Comparison of ENCODE assay signal across 8 mouse cellular contexts in the genomic region with DNA sequence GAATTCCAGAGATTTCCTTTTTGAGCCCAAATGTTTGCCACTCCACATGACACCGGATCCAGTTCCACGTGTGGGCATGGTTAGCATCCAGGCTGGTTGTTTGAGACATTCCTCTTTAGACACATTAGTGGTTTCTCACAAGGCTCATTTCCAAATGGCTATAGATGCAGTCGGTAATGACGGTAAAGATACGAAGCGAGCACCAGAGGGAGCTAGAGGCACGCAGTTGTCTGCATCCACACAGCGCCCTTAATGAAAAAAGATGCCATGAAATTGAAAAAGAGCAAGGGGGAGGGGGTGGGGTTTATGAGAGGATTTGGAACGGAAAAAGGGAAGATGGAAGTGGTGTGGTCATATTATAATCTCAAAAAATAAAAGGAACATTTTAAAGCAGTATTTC. TPM values are rescaled to one million over a fixed set of nuclear protein-coding genes. Genes with fewer than 3 reads are reported as not detected.
DNase-seq lines count a peak whose midpoint lies in the region; ATAC-seq lines count a peak whose summit lies in the region.

No protein-coding gene starts in this region.

- H3K27me3 ChIP-seq in kidney, embryonic 15.5 days = no peaks in the 10 kb centered on the region
- H3K27me3 ChIP-seq in liver, embryonic 16.5 days (ENCODE audit: control insufficient read depth, insufficient read depth, low read depth, low read length) = no peaks in the 10 kb centered on the region
- H3K27me3 ChIP-seq in neural tube, embryonic 13.5 days = no peaks in the 10 kb centered on the region

- ATAC-seq in activated CD4-positive, CD25-positive, alpha-beta regulatory T cell, adult 4 months = peak; percentile 85
- peak; percentile 67; the same call in 1 of the 2 replicates for ATAC-seq in kidney, embryonic 15.5 days (replicated peaks; ENCODE audit: low FRiP score)
- ATAC-seq in liver, embryonic 16.5 days (ENCODE audit: low read depth) = peak; percentile 49; the same call in 1 of the 2 replicates
- ATAC-seq in neural tube, embryonic 13.5 days (ENCODE audit: low read depth) = peak; percentile 87

- H3K4me3 ChIP-seq in kidney, embryonic 15.5 days (replicated peaks) = no peak overlapping the region
- H3K4me3 ChIP-seq in liver, embryonic 16.5 days (ENCODE audit: low read depth, low read length) = no peak overlapping the region
- H3K4me3 ChIP-seq in neural tube, embryonic 13.5 days = no peak overlapping the region

- 4% methylated on average over 9 of the region's 9 CpGs for WGBS in kidney, embryonic 15.5 days
- 3% methylated on average over 9 of the region's 9 CpGs for WGBS in liver, embryonic 16.5 days (ENCODE audit: insufficient replicate concordance)
- WGBS in neural tube, embryonic 13.5 days = 4% methylated on average over 9 of the region's 9 CpGs

- H3K36me3 ChIP-seq in kidney, embryonic 15.5 days = no peaks in the 10 kb centered on the region
- H3K36me3 ChIP-seq in liver, embryonic 16.5 days (ENCODE audit: control insufficient read depth, insufficient read depth) = no peaks in the 10 kb centered on the region
- no peaks in the 10 kb centered on the region for H3K36me3 ChIP-seq in neural tube, embryonic 13.5 days

- no peaks in the 10 kb centered on the region for H3K9me3 ChIP-seq in kidney, embryonic 15.5 days (replicated peaks)
- H3K9me3 ChIP-seq in liver, embryonic 16.5 days (replicated peaks; ENCODE audit: control insufficient read depth, low read length) = no peaks in the 10 kb centered on the region
- H3K9me3 ChIP-seq in neural tube, embryonic 13.5 days = no peaks in the 10 kb centered on the region

- peaks cover 12% of the 10 kb centered on the region; the same call in 1 of the 2 replicates for H3K4me1 ChIP-seq in kidney, embryonic 15.5 days
- no peaks in the 10 kb centered on the region for H3K4me1 ChIP-seq in liver, embryonic 16.5 days (ENCODE audit: control insufficient read depth, low read depth, low read length)
- H3K4me1 ChIP-seq in neural tube, embryonic 13.5 days (replicated peaks) = no peaks in the 10 kb centered on the region

- H3K4me2 ChIP-seq in kidney, embryonic 15.5 days = no peak overlapping the region
- no peak overlapping the region for H3K4me2 ChIP-seq in liver, embryonic 16.5 days (ENCODE audit: low read depth, low read length)
- H3K4me2 ChIP-seq in neural tube, embryonic 13.5 days = no peak overlapping the region

- H3K9ac ChIP-seq in kidney, embryonic 15.5 days = no peak overlapping the region
- no peak overlapping the region for H3K9ac ChIP-seq in liver, embryonic 16.5 days (ENCODE audit: low read depth, low read length)
- H3K9ac ChIP-seq in neural tube, embryonic 13.5 days = no peak overlapping the region

- peak; percentile 71 for DNase-seq in CD4-positive helper T cell, adult 2 months (ENCODE audit: low read depth, low spot score)
- peak; percentile 89 for DNase-seq in embryo, embryonic 10.5 days (ENCODE audit: low spot score)
- DNase-seq in heart, adult 8-10 months (ENCODE audit: low spot score) = peak; percentile 62
- peak; percentile 62 for DNase-seq in thymus, postnatal 14 days

- H3K27ac ChIP-seq in kidney, embryonic 15.5 days = no peak overlapping the region
- no peak overlapping the region for H3K27ac ChIP-seq in liver, embryonic 16.5 days (ENCODE audit: low read length)
- no peak overlapping the region; the same call in 1 of the 2 replicates for H3K27ac ChIP-seq in neural tube, embryonic 13.5 days (replicated peaks)

RNA-seq across cellular contexts. Expression of a gene that starts 50.3 kb away (rescaled TPM):
- polyA plus RNA-seq in activated CD4-positive, CD25-positive, alpha-beta regulatory T cell, adult 4 months (2017; shearing (Covaris generic)) = 10 to 100 TPM; 12.7 to 17.8 TPM
- 100 to 1,000 TPM; 116 to 137 (median 123) TPM for total RNA-seq in heart, adult 8-10 months (2022)
- polyA plus RNA-seq in kidney, embryonic 15.5 days (2015; fragmentation: Nextera tagmentation; extraction: Ambion mirVana) = 7.0 and 8.3 TPM in 2 replicates
- 2.1 and 2.7 TPM in 2 replicates for polyA plus RNA-seq in liver, embryonic 16.5 days (2015; fragmentation: Nextera tagmentation; extraction: Ambion mirVana)
- polyA plus RNA-seq in neural tube, embryonic 13.5 days (2015; fragmentation: Nextera tagmentation; extraction: Ambion mirVana) = 38.8 and 41.9 TPM in 2 replicates
